Mouse (Mus musculus) megakaryocyte, embryonic 14.5 days (primary cell): Measurements from ENCODE around the gene Cdkn1c. TPM values are rescaled to one million over a fixed set of nuclear protein-coding genes. Genes with fewer than 3 reads are reported as not detected.

Source experiments
- H3K27me3 ChIP-seq: replicated peaks from 2 replicates; pipeline ENCODE3; 2012; ENCODE audit warnings: inconsistent platforms
- H3K36me3 ChIP-seq: replicated peaks from 2 replicates; pipeline ENCODE3; 2012; ENCODE audit warnings: low read length, inconsistent platforms, mixed read lengths
- H3K4me1 ChIP-seq: 2 replicates; pipeline ENCODE4 v1.6.1; 2012; ENCODE audit warnings: inconsistent platforms
- H3K4me3 ChIP-seq: replicated peaks from 2 replicates; pipeline ENCODE3; 2012; ENCODE audit warnings: moderate library complexity, mild to moderate bottlenecking, inconsistent platforms
- H3K9me3 ChIP-seq: 2 replicates; pipeline ENCODE4 v1.6.1; 2012; ENCODE audit warnings: inconsistent platforms
- FLI1 ChIP-seq: IDR thresholded peaks from 2 replicates; pipeline ENCODE4 v1.6.1; 2012; ENCODE audit warnings: low read length, inconsistent platforms, mixed read lengths
- GATA1 ChIP-seq: IDR thresholded peaks from 3 replicates; pipeline ENCODE4 v1.6.1; 2012; ENCODE audit warnings: mixed read lengths, low read length, inconsistent platforms, borderline replicate concordance
- polyA plus RNA-seq: library from polyadenylated mRNA; stranded (reverse); fragments of >175 nt; gene quantifications from 2 replicates; pipeline ENCODE4 v1.2.3, GENCODE M21; 2012; ENCODE audit warnings: low replicate concordance; ENCODE audit not compliant: insufficient read depth

Gene Cdkn1c
- polyA plus RNA-seq, 1 experiment, result 0.66 TPM

DNA sequence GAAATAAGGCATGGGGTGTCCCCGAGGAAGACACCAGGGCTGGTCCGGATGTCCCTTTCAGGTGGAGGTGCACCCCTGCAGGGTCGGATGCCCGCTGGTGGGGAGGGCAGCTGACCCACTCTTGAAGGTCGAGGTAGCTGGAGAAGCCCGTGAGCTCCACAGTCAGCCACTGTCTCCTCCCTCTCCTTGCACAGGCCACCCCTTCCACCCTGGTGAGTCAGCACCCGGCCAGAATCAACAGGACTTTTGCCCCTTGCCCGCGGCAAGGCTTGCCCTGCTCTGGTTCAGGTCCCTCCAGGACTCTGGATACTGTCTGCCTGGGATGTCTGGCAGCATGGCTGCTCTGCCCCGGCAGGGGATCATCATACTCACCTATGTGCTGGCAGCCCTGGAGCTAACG, 15.0 kb upstream of the Cdkn1c start:
- Histone ChIP-seq H3K4me3 (no peak overlapping the region), H3K36me3 (no peaks in the 10 kb centered on the region), H3K27me3 (peaks cover 78% of the 10 kb centered on the region), H3K4me1 (peaks cover 12% of the 10 kb centered on the region), H3K9me3 (no peaks in the 10 kb centered on the region)
- TF ChIP-seq GATA1, result no peak

GRCm38 (mm10) chr7:143474811-143475210, 14.0 kb upstream of the Cdkn1c start:
- H3K27me3 ChIP-seq, result peaks cover 74% of the 10 kb centered on the region
- no peak overlapping the region for H3K4me3 ChIP-seq
- peaks cover 17% of the 10 kb centered on the region for H3K4me1 ChIP-seq
- TF ChIP-seq GATA1 (no peak), FLI1 (no peak)
- H3K9me3 ChIP-seq, result no peaks in the 10 kb centered on the region
- no peaks in the 10 kb centered on the region for H3K36me3 ChIP-seq

DNA sequence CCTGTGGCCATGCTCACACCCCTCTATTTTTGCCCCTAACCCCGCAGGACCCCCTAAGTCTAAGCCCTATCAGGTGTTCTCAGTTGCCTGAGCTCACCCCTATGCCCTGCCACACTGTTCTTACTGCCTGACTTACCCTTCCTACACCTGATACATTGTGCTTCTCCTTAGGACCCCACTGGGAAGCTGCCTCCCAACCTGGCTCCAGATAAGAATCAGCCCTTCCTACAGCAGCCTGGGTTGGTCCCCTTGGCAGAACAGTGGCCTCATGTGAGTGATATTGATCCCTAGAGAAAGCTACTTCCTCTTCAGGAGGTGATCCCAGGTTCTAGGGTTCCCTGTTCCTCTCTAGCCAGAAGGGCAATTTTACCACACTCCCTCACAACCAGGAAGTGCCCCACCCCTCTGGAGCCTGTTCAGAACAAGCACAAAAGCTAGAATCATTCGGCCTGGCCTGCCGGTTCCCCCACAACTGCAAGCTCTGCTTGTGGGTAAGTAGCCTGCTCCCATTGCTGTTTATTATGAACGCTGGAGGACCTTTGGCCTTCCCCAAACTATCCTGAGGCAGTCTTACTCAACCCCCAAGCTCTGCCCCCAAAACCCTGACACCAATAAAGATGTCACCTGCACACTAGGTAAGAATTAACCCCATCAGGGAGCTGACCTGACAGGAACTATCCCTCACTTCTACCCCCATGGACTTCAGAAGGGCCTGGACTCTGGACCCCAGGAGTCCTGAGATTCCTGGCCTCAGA, 12.7 kb upstream of the Cdkn1c start, which contains the start of gene Slc22a18:
Gene Slc22a18, plus strand, starts transcription at position 390 of the 755 bp plus-strand sequence.
- TF ChIP-seq GATA1 (no peak), FLI1 (no peak)
- Histone ChIP-seq H3K36me3 (no peaks in the 10 kb centered on the region), H3K4me3 (no peak within 1 kb of the TSS), H3K4me1 (peaks cover 21% of the 10 kb centered on the region), H3K27me3 (peaks cover 71% of the 10 kb centered on the region), H3K9me3 (no peaks in the 10 kb centered on the region)

DNA sequence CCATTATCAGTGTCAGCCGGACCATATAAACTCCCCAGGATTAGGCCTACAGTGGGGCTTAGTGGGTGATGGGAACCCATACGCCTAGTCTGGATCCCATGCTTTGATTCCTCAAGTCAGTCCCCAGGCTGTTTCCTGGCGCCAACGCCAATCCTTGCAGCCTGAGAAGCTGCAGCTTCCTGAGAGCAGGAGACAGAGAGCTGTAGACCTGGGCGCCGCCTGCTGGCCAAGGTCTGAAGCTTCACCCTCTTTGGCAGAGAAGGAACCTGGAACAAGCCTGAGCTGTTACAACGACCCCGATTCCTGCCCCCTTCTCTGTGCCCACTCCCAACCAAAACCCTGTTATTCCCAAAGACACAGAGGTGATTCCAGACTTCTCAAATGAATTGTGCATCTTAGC, 9.1 kb upstream of the Cdkn1c start:
- Histone ChIP-seq H3K9me3 (no peaks in the 10 kb centered on the region), H3K36me3 (no peaks in the 10 kb centered on the region), H3K4me1 (peaks cover 19% of the 10 kb centered on the region), H3K4me3 (no peak overlapping the region), H3K27me3 (peaks cover 75% of the 10 kb centered on the region)
- TF ChIP-seq GATA1 (no peak), FLI1 (no peak)

DNA sequence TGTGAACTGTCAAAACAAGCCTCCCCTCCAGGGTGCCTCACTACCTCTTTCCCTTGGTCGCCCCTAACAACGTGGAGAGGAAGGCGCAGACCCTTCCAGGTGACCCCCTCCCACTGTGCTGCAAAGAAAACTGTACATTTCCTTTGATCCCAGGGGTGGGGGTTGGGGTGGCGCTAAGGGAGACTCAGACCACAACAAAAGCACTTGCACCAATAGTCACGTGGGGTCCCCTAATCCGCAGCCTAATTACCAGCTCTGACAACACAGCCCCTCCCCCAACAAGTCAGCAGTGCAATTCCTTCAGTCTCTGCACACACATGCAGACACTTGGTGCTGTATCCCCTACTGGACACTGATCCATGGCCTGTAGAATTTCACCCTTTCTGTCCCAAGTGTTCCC, 6.9 kb upstream of the Cdkn1c start:
- Histone ChIP-seq H3K4me3 (no peak overlapping the region), H3K27me3 (peaks cover 79% of the 10 kb centered on the region), H3K4me1 (peaks cover 22% of the 10 kb centered on the region), H3K36me3 (no peaks in the 10 kb centered on the region), H3K9me3 (peaks cover 5% of the 10 kb centered on the region)
- no peak for TF ChIP-seq GATA1

GRCm38 (mm10) chr7:143466099-143466677, 5.3 kb upstream of the Cdkn1c start:
- H3K4me1 ChIP-seq, result peaks cover 25% of the 10 kb centered on the region
- H3K9me3 ChIP-seq, result peaks cover 16% of the 10 kb centered on the region
- TF ChIP-seq FLI1 (no peak), GATA1 (no peak)
- no peaks in the 10 kb centered on the region for H3K36me3 ChIP-seq
- peaks cover 85% of the 10 kb centered on the region for H3K27me3 ChIP-seq
- peak overlapping the region; percentile 4 for H3K4me3 ChIP-seq

- H3K4me3 ChIP-seq, result peak overlapping the region; percentile 64
- H3K36me3 ChIP-seq, result no peaks in the 10 kb centered on the region
- no peak for TF ChIP-seq FLI1
- TF ChIP-seq GATA1, result no peak
- H3K9me3 ChIP-seq, result peaks cover 27% of the 10 kb centered on the region
- peaks cover 27% of the 10 kb centered on the region for H3K4me1 ChIP-seq
- H3K27me3 ChIP-seq, result peaks cover 91% of the 10 kb centered on the region
Observed at GRCm38 (mm10) chr7:143464811-143465560, 4.1 kb upstream of the Cdkn1c start.

GRCm38 (mm10) chr7:143463865-143464415, 3.1 kb upstream of the Cdkn1c start:
- no peaks in the 10 kb centered on the region for H3K36me3 ChIP-seq
- no peak overlapping the region for H3K4me3 ChIP-seq
- peaks cover 38% of the 10 kb centered on the region for H3K9me3 ChIP-seq
- TF ChIP-seq GATA1 (no peak), FLI1 (no peak)
- peaks cover 97% of the 10 kb centered on the region for H3K27me3 ChIP-seq
- H3K4me1 ChIP-seq, result peaks cover 26% of the 10 kb centered on the region

DNA sequence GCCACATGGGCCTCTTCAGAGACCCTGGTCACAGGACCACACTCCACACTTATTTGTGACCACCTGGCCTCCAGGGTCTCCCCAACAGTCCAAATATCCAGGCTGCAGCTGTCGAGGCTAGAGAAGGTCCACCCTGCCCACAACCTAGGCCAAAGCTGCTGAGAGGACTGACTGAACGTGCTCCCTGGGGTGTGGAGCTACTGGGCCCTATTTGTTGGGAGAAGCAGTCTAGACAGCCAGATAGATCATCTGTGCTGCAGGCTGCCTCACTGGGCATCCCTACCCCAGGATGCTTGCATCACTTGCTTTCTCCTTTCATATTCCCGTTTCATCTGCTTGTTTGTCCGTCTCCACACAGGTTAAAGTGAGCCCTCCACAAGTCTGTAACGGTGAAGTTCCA, 1.7 kb upstream of the Cdkn1c start:
- TF ChIP-seq GATA1 (no peak), FLI1 (no peak)
- no peak overlapping the region for H3K4me3 ChIP-seq
- H3K36me3 ChIP-seq, result no peaks in the 10 kb centered on the region
- peaks cover 41% of the 10 kb centered on the region for H3K9me3 ChIP-seq
- H3K4me1 ChIP-seq, result peaks cover 26% of the 10 kb centered on the region
- peaks cover 96% of the 10 kb centered on the region for H3K27me3 ChIP-seq

GRCm38 (mm10) chr7:143461920-143462319, 1.1 kb upstream of the Cdkn1c start:
- Histone ChIP-seq H3K36me3 (no peaks in the 10 kb centered on the region), H3K27me3 (peaks cover 97% of the 10 kb centered on the region), H3K9me3 (peaks cover 41% of the 10 kb centered on the region), H3K4me1 (peaks cover 26% of the 10 kb centered on the region), H3K4me3 (no peak overlapping the region)
- TF ChIP-seq FLI1 (no peak), GATA1 (no peak)
